Mouse (Mus musculus) lung, postnatal 0 days (tissue): Measurements from ENCODE around the gene Cers3. TPM values are rescaled to one million over a fixed set of nuclear protein-coding genes. Genes with fewer than 3 reads are reported as not detected.

Source experiments
- ATAC-seq: fragments of 200-750 bp; cut with Nextera tagmentation; 2 replicates; pipeline ENCODE4 v1.8.0; 2017; ENCODE audit warnings: moderate library complexity
- DNase-seq: peaks from one replicate; pipeline ENCODE4 v3.0.0-alpha.2; 2016; ENCODE audit warnings: low spot score
- H3K27ac ChIP-seq: fragments of 300-500 bp; sonication (generic); 2 replicates; pipeline ENCODE4 v1.5.1; 2014; ENCODE audit warnings: antibody characterized with exemption, mild to moderate bottlenecking, low read length, mixed read lengths
- H3K27me3 ChIP-seq: fragments of 300-500 bp; sonication (generic); replicated peaks from 2 replicates; pipeline ENCODE4 v1.6.1; 2014; ENCODE audit warnings: low read length, mixed read lengths; ENCODE audit not compliant: insufficient read depth
- H3K36me3 ChIP-seq: fragments of 300-500 bp; sonication (generic); 2 replicates; pipeline ENCODE4 v1.6.1; 2014; ENCODE audit warnings: low read length, mixed read lengths; ENCODE audit not compliant: insufficient read depth
- H3K4me1 ChIP-seq: fragments of 300-500 bp; sonication (generic); 2 replicates; pipeline ENCODE4 v1.6.1; 2014; ENCODE audit warnings: antibody characterized with exemption, low read depth, low read length, mixed read lengths; ENCODE audit not compliant: insufficient read depth
- H3K4me2 ChIP-seq: fragments of 300-500 bp; sonication (generic); replicated peaks from 2 replicates; pipeline ENCODE4 v1.6.1; 2014; ENCODE audit warnings: low read depth, mild to moderate bottlenecking, low read length, moderate library complexity, mixed read lengths
- H3K4me3 ChIP-seq: fragments of 300-500 bp; sonication (generic); 2 replicates; pipeline ENCODE4 v1.5.1; 2014; ENCODE audit warnings: low read depth, low read length
- H3K9ac ChIP-seq: fragments of 300-500 bp; sonication (generic); replicated peaks from 2 replicates; pipeline ENCODE4 v1.6.1; 2014; ENCODE audit warnings: low read depth, mild to moderate bottlenecking
- H3K9me3 ChIP-seq: fragments of 300-500 bp; sonication (generic); 2 replicates; pipeline ENCODE4 v1.6.1; 2016; ENCODE audit warnings: low read length, mixed read lengths
- CTCF ChIP-seq: IDR thresholded peaks from 2 replicates; pipeline ENCODE4 v1.5.1; 2016; ENCODE audit warnings: antibody characterized with exemption, mild to moderate bottlenecking
- EP300 ChIP-seq: IDR thresholded peaks from 2 replicates; pipeline ENCODE4 v1.6.1; 2016; ENCODE audit warnings: antibody characterized with exemption, mild to moderate bottlenecking, control low read depth
- WGBS: fragments of 180-500 bp; shearing (Covaris S2); extraction: QIAGEN DNeasy Blood & Tissue Kit; methylation state at CpG from one replicate; pipeline ENCODE4 v1.1.7; 2014; 5-methylcytosine and 5-hydroxymethylcytosine counted together
- polyA plus RNA-seq: library from polyadenylated mRNA; unstranded; fragments of >200 nt; fragmentation: Nextera tagmentation; extraction: Ambion mirVana; gene quantifications from 2 replicates; pipeline ENCODE4 v1.2.1, GENCODE M21; 2015

Gene Cers3
- polyA plus RNA-seq, 1 experiment from 2014 or later: 7.1 TPM

GRCm38 (mm10) chr7:66770706-66771105, 27.4 kb downstream of the Cers3 start:
- no peaks in the 10 kb centered on the region for H3K27me3 ChIP-seq
- no peak overlapping the region for H3K9ac ChIP-seq
- no peak for TF ChIP-seq EP300
- TF ChIP-seq CTCF: no peak
- no peak overlapping the region for H3K4me3 ChIP-seq
- H3K36me3 ChIP-seq: no peaks in the 10 kb centered on the region
- no peaks in the 10 kb centered on the region for H3K9me3 ChIP-seq
- 48% methylated on average over 3 of the region's 3 CpGs for WGBS
- DNase-seq (no peak), ATAC-seq (no peak)
- H3K4me2 ChIP-seq: no peak overlapping the region
- no peaks in the 10 kb centered on the region for H3K4me1 ChIP-seq
- H3K27ac ChIP-seq: no peak overlapping the region

- Histone ChIP-seq H3K9me3 (no peaks in the 10 kb centered on the region), H3K4me2 (no peak overlapping the region), H3K27ac (no peak overlapping the region), H3K4me1 (no peaks in the 10 kb centered on the region), H3K27me3 (no peaks in the 10 kb centered on the region), H3K9ac (no peak overlapping the region), H3K4me3 (no peak overlapping the region), H3K36me3 (no peaks in the 10 kb centered on the region)
- no peak for ATAC-seq
- no peak for DNase-seq
- no peak for TF ChIP-seq EP300
- 82% methylated on average over 6 of the region's 6 CpGs for WGBS
Observed at GRCm38 (mm10) chr7:66771252-66771651, 27.9 kb downstream of the Cers3 start.

- Histone ChIP-seq H3K9me3 (no peaks in the 10 kb centered on the region), H3K9ac (no peak overlapping the region), H3K4me3 (no peak overlapping the region), H3K27me3 (no peaks in the 10 kb centered on the region), H3K4me1 (no peaks in the 10 kb centered on the region; the same call in 1 of the 2 replicates), H3K36me3 (no peaks in the 10 kb centered on the region), H3K27ac (0 out of 2 replicates have a peak overlapping the region, but pooled peaks have one; percentile 32), H3K4me2 (no peak overlapping the region)
- TF ChIP-seq CTCF: no peak
- TF ChIP-seq EP300: no peak
- WGBS: 14% methylated on average over 2 of the region's 2 CpGs
- DNase-seq (no peak), ATAC-seq (no peak)
Observed at GRCm38 (mm10) chr7:66779411-66779810, 36.1 kb downstream of the Cers3 start.

GRCm38 (mm10) chr7:66779944-66780942, 36.9 kb downstream of the Cers3 start:
- Histone ChIP-seq H3K9ac (no peak overlapping the region), H3K27me3 (no peaks in the 10 kb centered on the region), H3K4me2 (no peak overlapping the region), H3K4me3 (no peak overlapping the region), H3K27ac (no peak overlapping the region; the same call in 1 of the 2 replicates), H3K36me3 (no peaks in the 10 kb centered on the region), H3K9me3 (no peaks in the 10 kb centered on the region), H3K4me1 (no peaks in the 10 kb centered on the region; the same call in 1 of the 2 replicates)
- 0 out of 2 replicates have a peak, but pooled peaks have one; percentile 10 for TF ChIP-seq EP300
- no peak for TF ChIP-seq CTCF
- peak; percentile 83 for ATAC-seq
- DNase-seq: peak; percentile 68
- 31% methylated on average over 10 of the region's 10 CpGs for WGBS

GRCm38 (mm10) chr7:66786476-66786875, 43.2 kb downstream of the Cers3 start:
- Histone ChIP-seq H3K4me1 (0 out of 2 replicates have a peak, but pooled peaks cover 3% of the 10 kb centered on the region), H3K27me3 (no peaks in the 10 kb centered on the region), H3K9me3 (no peaks in the 10 kb centered on the region), H3K9ac (no peak overlapping the region), H3K4me3 (no peak overlapping the region), H3K4me2 (no peak overlapping the region), H3K27ac (no peak overlapping the region), H3K36me3 (no peaks in the 10 kb centered on the region)
- no peak for TF ChIP-seq CTCF
- no peak for TF ChIP-seq EP300
- ATAC-seq (no peak), DNase-seq (no peak)
- 45% methylated on average over 3 of the region's 3 CpGs for WGBS

GRCm38 (mm10) chr7:66787816-66788215, 44.5 kb downstream of the Cers3 start:
- H3K4me2 ChIP-seq: no peak overlapping the region
- no peaks in the 10 kb centered on the region for H3K27me3 ChIP-seq
- H3K4me1 ChIP-seq: 0 out of 2 replicates have a peak, but pooled peaks cover 3% of the 10 kb centered on the region
- no peak overlapping the region for H3K27ac ChIP-seq
- H3K9ac ChIP-seq: no peak overlapping the region
- H3K9me3 ChIP-seq: no peaks in the 10 kb centered on the region
- TF ChIP-seq EP300 (no peak), CTCF (no peak)
- ATAC-seq (no peak), DNase-seq (no peak)
- H3K4me3 ChIP-seq: no peak overlapping the region
- H3K36me3 ChIP-seq: no peaks in the 10 kb centered on the region
- WGBS: 65% methylated on average over 2 of the region's 2 CpGs
